Mouse (Mus musculus) liver, embryonic 16.5 days (tissue): ENCODE measurements around the gene Gm10964. TPM values are rescaled to one million over a fixed set of nuclear protein-coding genes. Genes with fewer than 3 reads are reported as not detected.

Experiments
- ATAC-seq: fragments of 200-750 bp; cut with Nextera tagmentation; 2 replicates; pipeline ENCODE4 v1.8.0; 2017; ENCODE audit warnings: low read depth, mild to moderate bottlenecking, moderate number of reproducible peaks, moderate library complexity
- H3K27ac ChIP-seq: fragments of 300-500 bp; sonication (generic); 2 replicates; pipeline ENCODE4 v1.5.1; 2014; ENCODE audit warnings: mild to moderate bottlenecking, low read length
- H3K27me3 ChIP-seq: fragments of 300-500 bp; sonication (generic); 2 replicates; pipeline ENCODE4 v1.6.1; 2014; ENCODE audit warnings: low read depth, low read length, mixed read lengths; ENCODE audit not compliant: control insufficient read depth, insufficient read depth
- H3K36me3 ChIP-seq: fragments of 300-500 bp; sonication (generic); 2 replicates; pipeline ENCODE4 v1.6.1; 2014; ENCODE audit warnings: mild to moderate bottlenecking; ENCODE audit not compliant: control insufficient read depth, insufficient read depth
- H3K4me1 ChIP-seq: fragments of 300-500 bp; sonication (generic); 2 replicates; pipeline ENCODE4 v1.6.1; 2014; ENCODE audit warnings: low read depth, low read length, mixed read lengths; ENCODE audit not compliant: control insufficient read depth
- H3K4me2 ChIP-seq: fragments of 300-500 bp; sonication (generic); 2 replicates; pipeline ENCODE4 v1.6.1; 2014; ENCODE audit warnings: low read depth, low read length, mixed read lengths
- H3K4me3 ChIP-seq: fragments of 300-500 bp; sonication (generic); 2 replicates; pipeline ENCODE4 v1.5.1; 2014; ENCODE audit warnings: low read depth, mild to moderate bottlenecking, low read length
- H3K9ac ChIP-seq: fragments of 300-500 bp; sonication (generic); 2 replicates; pipeline ENCODE4 v1.6.1; 2014; ENCODE audit warnings: low read depth, low read length
- H3K9me3 ChIP-seq: fragments of 300-500 bp; sonication (generic); replicated peaks from 2 replicates; pipeline ENCODE4 v1.6.1; 2016; ENCODE audit warnings: low read length; ENCODE audit not compliant: control insufficient read depth
- WGBS: fragments of 180-500 bp; shearing (Covaris S2); extraction: QIAGEN DNeasy Blood & Tissue Kit; methylation state at CpG from one replicate; pipeline ENCODE4 v1.1.7; 2014; ENCODE audit not compliant: insufficient replicate concordance; 5-methylcytosine and 5-hydroxymethylcytosine counted together
- polyA plus RNA-seq: library from polyadenylated mRNA; unstranded; fragments of >200 nt; fragmentation: Nextera tagmentation; extraction: Ambion mirVana; gene quantifications from 2 replicates; pipeline ENCODE4 v1.2.1, GENCODE M21; 2015

The Gm10964 gene
- polyA plus RNA-seq, 1 experiment from 2014 or later = not detected

DNA sequence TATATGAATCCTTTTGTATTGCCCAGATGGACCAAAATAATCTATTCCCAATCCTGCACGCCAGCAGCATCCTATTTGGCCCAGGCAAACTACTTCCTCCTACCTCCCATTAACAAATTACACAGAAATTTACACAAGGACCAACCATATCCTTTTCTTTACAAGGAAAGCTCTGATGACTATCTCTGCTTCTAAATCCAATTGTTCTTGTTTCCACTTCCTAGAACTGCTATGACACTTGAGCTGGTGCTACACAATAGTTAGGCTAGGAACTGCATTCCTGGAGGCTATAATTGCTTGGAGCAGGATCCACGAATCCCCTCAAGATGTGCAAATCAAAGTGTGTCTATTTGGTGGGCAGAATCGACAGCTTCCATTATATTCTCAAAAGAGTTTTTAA lies 27.6 kb downstream of the Gm10964 start:
- H3K4me1 ChIP-seq = no peaks in the 10 kb centered on the region
- WGBS = 79% methylated on average over 3 of the region's 3 CpGs
- ATAC-seq = no peak
- peaks cover 77% of the 10 kb centered on the region for H3K36me3 ChIP-seq
- H3K4me3 ChIP-seq = no peak overlapping the region
- no peak overlapping the region for H3K27ac ChIP-seq
- H3K4me2 ChIP-seq = no peak overlapping the region
- no peaks in the 10 kb centered on the region for H3K9me3 ChIP-seq
- no peak overlapping the region for H3K9ac ChIP-seq
- H3K27me3 ChIP-seq = no peaks in the 10 kb centered on the region

DNA sequence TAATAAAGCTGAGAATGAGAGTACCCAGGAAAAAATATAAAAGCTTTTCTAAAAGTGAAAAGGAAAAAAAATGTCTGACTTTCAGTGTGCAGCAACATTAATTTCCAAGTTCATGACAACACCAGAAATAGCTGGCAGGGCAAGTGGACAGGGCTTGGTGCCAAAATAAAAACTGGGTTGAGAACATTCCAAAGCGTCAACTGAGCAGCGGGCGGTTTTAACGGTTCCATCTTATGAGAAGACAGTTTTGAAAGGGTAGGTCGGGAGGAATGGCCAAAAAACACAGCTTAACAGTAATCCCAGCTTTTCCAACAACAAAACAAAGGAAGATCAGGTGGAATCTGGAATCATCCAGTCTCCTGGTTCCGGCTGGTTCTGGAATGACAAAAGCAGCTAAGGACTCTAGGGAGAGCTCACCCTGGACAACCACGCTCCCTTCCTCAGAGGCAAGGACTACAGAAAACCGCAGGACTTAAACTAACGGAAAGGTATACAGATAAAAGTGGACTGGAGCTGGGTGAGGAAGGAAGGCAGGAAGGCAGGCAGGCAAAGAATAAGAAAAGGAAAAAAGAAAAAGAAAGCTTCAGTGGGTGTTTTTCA lies 32.5 kb downstream of the Gm10964 start:
- Histone ChIP-seq H3K27ac (no peak overlapping the region), H3K4me3 (no peak overlapping the region), H3K9ac (no peak overlapping the region), H3K27me3 (no peaks in the 10 kb centered on the region), H3K36me3 (peaks cover 67% of the 10 kb centered on the region), H3K9me3 (no peaks in the 10 kb centered on the region), H3K4me2 (no peak overlapping the region), H3K4me1 (peaks cover 2% of the 10 kb centered on the region)
- ATAC-seq = no peak
- 70% methylated on average over 9 of the region's 9 CpGs for WGBS

DNA sequence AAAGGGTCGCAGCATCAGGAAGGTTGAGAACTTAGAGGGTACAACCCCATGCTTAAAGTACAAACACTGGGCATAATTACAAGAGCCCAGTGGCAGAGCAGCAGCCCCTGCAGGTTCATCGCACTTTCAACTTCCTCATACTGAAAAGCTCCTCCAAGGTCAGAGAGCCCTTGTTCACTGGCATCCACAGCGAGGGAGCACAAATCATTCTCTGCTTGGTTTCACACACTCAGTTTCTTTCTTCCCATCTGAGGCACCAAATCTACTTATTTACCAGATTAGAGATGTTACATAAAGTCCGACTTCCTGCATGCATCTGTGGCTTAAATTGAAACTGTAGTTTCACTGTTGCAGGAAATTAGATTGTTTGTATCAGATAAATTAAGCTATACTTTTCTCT lies 33.7 kb downstream of the Gm10964 start:
- Histone ChIP-seq H3K4me1 (peaks cover 2% of the 10 kb centered on the region), H3K9me3 (no peaks in the 10 kb centered on the region), H3K9ac (no peak overlapping the region), H3K36me3 (peaks cover 71% of the 10 kb centered on the region), H3K4me3 (no peak overlapping the region), H3K27ac (no peak overlapping the region), H3K4me2 (no peak overlapping the region), H3K27me3 (no peaks in the 10 kb centered on the region)
- ATAC-seq = no peak
- 54% methylated on average over 4 of the region's 4 CpGs for WGBS

DNA sequence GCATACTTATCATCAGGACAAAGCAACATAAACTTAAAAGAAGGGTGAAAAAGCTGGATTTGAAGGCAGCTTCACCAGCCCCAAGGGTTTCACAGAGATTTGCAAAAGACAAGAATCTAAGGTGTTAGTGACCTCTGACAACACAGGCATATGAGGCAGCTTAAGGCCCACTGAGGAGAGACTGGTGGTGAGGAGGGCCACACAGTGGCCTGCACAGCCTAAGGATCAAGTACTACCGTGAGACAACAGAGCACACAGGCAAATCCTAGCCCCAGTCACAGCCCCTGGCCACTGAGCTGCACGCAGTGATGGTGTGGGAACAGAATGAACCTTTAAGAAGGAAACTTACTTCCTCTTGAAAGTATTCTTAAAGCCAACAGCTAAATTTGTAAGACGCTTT lies 34.3 kb downstream of the Gm10964 start:
- Histone ChIP-seq H3K4me2 (no peak overlapping the region), H3K9me3 (no peaks in the 10 kb centered on the region), H3K9ac (no peak overlapping the region), H3K4me3 (no peak overlapping the region), H3K27me3 (no peaks in the 10 kb centered on the region), H3K27ac (0 out of 2 replicates have a peak overlapping the region, but pooled peaks have one; percentile 8), H3K36me3 (peaks cover 69% of the 10 kb centered on the region), H3K4me1 (peaks cover 3% of the 10 kb centered on the region)
- WGBS = 72% methylated on average over 3 of the region's 3 CpGs
- ATAC-seq = no peak

DNA sequence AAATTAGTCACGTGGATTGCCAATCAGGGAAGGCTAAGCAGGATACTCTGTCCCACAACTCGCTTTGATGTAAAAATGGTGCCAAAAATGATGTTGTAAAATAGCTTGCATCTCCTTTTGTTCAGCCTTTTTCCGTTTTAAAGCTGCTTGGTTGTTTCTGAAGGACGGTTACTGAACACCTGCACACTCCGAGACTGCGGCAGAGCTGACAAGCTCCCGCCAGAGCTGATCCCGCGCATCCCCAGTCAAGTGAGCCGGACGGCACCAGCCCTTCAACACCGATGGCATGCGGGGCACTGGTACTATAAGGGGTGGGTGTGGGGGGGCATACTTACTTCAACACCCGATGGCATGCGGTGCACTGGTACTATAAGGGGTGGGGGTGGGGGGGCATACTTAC lies 34.8 kb downstream of the Gm10964 start:
- ATAC-seq = no peak
- 84% methylated on average over 15 of the region's 15 CpGs for WGBS
- peaks cover 65% of the 10 kb centered on the region for H3K36me3 ChIP-seq

DNA sequence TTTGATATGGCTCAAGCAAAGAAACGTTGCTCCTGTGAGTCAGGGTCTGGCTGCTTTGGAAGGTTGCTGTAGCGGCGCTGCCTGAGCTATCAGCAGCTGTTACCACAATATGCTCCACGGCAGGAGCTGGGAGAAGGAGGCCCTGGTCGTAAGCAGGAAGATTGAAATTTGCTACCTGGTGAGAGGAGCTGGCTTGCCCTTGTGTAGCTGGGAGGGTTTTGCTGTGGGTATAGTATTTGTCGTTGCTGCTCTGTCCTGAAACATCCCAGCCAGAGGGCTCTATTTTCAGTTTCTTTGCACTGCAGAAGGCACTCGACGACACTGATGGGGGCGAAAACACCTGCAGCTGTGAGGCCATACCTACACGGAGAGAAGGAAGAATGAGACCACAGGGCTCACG lies 38.8 kb downstream of the Gm10964 start:
- H3K27me3 ChIP-seq = no peaks in the 10 kb centered on the region
- H3K27ac ChIP-seq = no peak overlapping the region
- no peak overlapping the region for H3K4me2 ChIP-seq
- H3K9me3 ChIP-seq = no peaks in the 10 kb centered on the region
- 76% methylated on average over 11 of the region's 11 CpGs for WGBS
- no peak for ATAC-seq
- no peak overlapping the region for H3K9ac ChIP-seq
- peaks cover 18% of the 10 kb centered on the region for H3K4me1 ChIP-seq
- H3K4me3 ChIP-seq = no peak overlapping the region
- peaks cover 42% of the 10 kb centered on the region for H3K36me3 ChIP-seq

More for the DNA sequence above, 34.8 kb downstream of the Gm10964 start:
- Histone ChIP-seq H3K4me1 (peaks cover 5% of the 10 kb centered on the region), H3K4me3 (no peak overlapping the region), H3K27ac (no peak overlapping the region), H3K4me2 (no peak overlapping the region), H3K27me3 (no peaks in the 10 kb centered on the region), H3K9ac (no peak overlapping the region), H3K9me3 (no peaks in the 10 kb centered on the region)

DNA sequence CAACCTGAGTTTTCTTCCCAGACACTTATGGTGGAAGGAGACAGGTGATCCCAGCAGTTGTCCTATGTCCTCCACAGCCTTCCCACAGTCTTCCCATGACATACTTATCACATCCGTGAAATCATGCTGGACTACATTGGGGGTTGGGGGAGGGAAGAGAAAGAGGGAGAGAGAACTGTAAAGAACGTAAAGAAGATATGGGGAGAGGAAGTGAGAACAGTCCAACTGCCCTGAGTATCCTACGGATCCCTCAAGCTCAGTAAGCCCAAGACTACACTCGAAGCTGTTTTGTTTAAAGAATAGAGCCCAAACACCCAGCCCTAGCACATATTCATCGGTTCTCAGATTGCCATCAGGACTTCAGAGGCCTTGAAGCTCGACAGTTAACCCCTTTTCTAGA lies 39.5 kb downstream of the Gm10964 start:
- no peak overlapping the region for H3K4me2 ChIP-seq
- H3K27ac ChIP-seq = no peak overlapping the region
- no peak overlapping the region for H3K9ac ChIP-seq
- peaks cover 20% of the 10 kb centered on the region for H3K4me1 ChIP-seq
- WGBS = 59% methylated on average over 6 of the region's 6 CpGs
- H3K9me3 ChIP-seq = no peaks in the 10 kb centered on the region
- H3K36me3 ChIP-seq = peaks cover 36% of the 10 kb centered on the region
- ATAC-seq = no peak
- H3K27me3 ChIP-seq = no peaks in the 10 kb centered on the region
- H3K4me3 ChIP-seq = no peak overlapping the region

DNA sequence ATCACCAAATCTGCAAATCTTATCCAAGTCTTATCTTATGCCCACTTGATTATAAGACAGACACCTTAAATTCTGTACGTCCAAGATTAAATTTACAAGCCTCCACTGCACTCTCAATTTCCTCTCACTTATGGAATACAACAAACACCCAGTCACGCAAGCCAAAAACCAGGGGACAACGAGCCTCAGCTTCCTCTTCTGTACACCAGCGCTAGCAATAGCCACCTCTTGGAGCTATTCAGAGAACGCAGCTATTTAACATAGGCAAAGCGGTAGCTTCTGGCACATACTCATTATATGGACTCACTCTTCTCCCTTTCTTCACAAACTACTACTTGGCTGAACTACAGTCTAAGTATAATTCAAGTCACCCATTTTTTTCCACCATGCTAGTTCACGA lies 40.0 kb downstream of the Gm10964 start:
- ATAC-seq = no peak

DNA sequence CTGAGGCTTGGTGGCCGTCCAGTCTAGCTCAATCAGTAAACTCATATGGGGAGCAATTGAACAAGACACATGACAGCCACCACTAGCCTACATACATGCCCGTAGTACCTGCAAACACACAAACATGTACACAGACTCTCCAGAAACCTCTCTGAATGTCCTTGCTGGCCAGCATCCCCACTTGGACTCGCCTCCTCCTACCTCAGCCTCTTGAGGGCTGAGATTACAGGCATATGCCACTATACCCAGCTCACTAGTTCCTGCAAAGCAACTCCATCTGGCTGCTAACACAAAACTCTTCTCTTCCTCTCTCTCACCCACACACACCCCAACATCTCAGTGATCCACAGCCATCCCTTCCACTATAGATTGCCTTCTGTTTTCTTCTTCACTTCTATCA lies 41.1 kb downstream of the Gm10964 start:
- H3K9ac ChIP-seq = no peak overlapping the region
- peaks cover 26% of the 10 kb centered on the region for H3K36me3 ChIP-seq
- peaks cover 36% of the 10 kb centered on the region for H3K4me1 ChIP-seq
- H3K9me3 ChIP-seq = no peaks in the 10 kb centered on the region
- no peak overlapping the region for H3K27ac ChIP-seq
- no peak overlapping the region for H3K4me2 ChIP-seq
- WGBS = 71% methylated on average over 3 of the region's 3 CpGs
- no peak for ATAC-seq
- no peaks in the 10 kb centered on the region for H3K27me3 ChIP-seq
- no peak overlapping the region for H3K4me3 ChIP-seq

More for the DNA sequence above, 40.0 kb downstream of the Gm10964 start:
- 42% methylated on average over 7 of the region's 7 CpGs for WGBS
- Histone ChIP-seq H3K9ac (no peak overlapping the region), H3K9me3 (no peaks in the 10 kb centered on the region), H3K4me2 (no peak overlapping the region), H3K27ac (no peak overlapping the region), H3K4me3 (no peak overlapping the region), H3K27me3 (no peaks in the 10 kb centered on the region), H3K36me3 (peaks cover 31% of the 10 kb centered on the region), H3K4me1 (peaks cover 26% of the 10 kb centered on the region)
